Mouse (Mus musculus): ENCODE data around the gene Fam217b. TPM values are rescaled to one million over a fixed set of nuclear protein-coding genes. Genes with fewer than 3 reads are reported as not detected.

Gene Fam217b
- total RNA-seq, 1 experiment from 2014 or later: 5.7 TPM

DNA sequence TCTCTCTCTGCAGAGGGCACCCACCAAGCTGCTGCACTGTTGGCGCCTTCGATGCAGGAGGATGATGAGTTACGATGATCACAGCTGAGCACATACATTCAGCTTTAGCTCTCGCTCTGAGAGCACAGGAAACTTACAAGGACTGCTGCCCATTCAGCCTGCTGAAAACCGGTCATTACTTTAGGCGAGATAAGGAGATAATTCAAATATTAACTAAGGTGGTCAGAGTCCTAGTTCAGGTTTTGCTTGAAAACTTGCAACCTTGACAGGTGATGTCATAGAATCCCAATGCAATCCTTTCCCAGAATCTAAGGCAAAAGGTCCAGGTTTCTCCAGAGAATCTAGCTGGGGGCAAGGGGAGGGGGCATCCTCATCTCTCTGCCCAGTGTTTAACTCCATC, 15.1 kb downstream of the Fam217b start:
- no peak for ATAC-seq (replicated peaks in 1 of 2; ENCODE audit: insufficient read depth in 1 of 2, low FRiP score in 2 of 2, low TSS enrichment in 1 of 2, low read depth in 1 of 2, poor library complexity in 2 of 2, severe bottlenecking in 2 of 2)

DNA sequence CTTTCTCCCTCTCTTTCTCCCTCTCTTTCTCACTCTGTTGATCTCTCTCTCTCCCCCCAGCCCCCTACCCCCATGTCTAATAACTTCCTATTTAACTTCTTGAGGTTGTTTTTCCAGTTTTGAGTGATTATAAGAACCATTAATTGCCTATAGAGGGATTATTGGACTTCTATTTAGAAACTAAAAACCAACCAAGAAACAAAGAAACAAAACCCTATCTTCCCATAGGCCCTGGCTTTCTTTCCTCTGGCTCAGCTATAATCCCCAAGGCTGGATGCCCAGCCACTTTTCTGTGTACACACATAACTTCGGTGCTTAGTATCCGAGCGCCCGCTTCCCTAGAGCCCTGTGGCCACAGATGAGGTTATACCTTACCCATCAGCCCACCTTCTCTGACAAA, 15.9 kb downstream of the Fam217b start, which contains the start of gene Cdh26:
Gene Cdh26 (plus strand): TSS at position 301 of the 400 bp plus-strand sequence.
- no peak for ATAC-seq (replicated peaks in 1 of 2; ENCODE audit: insufficient read depth in 1 of 2, low FRiP score in 2 of 2, low TSS enrichment in 1 of 2, low read depth in 1 of 2, poor library complexity in 2 of 2, severe bottlenecking in 2 of 2)

DNA sequence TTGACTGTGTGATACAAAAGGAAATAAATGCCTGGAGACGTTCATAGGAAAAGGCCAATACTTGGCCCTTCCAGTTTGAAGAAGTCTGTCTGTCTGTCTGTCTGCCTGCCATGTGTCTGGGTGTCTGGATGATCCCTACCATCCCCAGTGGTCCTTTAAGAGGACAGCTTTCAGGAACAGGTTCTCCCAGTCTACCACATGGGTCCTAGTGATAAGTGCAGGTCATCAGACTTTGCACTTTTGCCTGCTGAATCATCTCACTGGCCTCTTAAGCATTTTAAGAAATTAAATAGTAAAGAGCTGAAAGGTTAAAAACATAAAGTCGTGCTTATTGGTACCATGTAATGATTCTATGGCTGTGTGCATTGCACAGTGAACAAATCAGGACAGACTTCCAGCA, 19.2 kb downstream of the Fam217b start:
- ATAC-seq (replicated peaks in 1 of 2; ENCODE audit: insufficient read depth in 1 of 2, low FRiP score in 2 of 2, low TSS enrichment in 1 of 2, low read depth in 1 of 2, poor library complexity in 2 of 2, severe bottlenecking in 2 of 2): no peak

DNA sequence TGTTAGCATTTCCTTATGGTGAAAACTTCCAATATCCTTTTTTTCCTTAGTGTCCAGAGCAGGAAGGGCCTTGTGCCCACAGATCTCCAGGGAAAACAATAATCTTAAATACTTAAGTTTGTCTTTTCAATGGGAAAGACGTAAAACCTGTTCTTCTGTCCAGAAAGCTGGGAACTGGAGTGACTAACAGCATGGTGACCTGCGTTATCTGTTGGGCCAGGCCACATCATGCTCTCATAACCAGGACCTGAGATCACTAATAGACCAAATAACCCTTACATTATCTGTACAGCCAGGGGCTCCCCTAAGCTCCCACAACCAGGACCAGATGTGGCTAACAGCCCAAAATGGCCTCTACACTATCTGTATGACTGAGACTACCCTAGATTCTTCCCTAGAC, 19.6 kb downstream of the Fam217b start:
- ATAC-seq (replicated peaks in 1 of 2; ENCODE audit: insufficient read depth in 1 of 2, low FRiP score in 2 of 2, low TSS enrichment in 1 of 2, low read depth in 1 of 2, poor library complexity in 2 of 2, severe bottlenecking in 2 of 2): no peak

DNA sequence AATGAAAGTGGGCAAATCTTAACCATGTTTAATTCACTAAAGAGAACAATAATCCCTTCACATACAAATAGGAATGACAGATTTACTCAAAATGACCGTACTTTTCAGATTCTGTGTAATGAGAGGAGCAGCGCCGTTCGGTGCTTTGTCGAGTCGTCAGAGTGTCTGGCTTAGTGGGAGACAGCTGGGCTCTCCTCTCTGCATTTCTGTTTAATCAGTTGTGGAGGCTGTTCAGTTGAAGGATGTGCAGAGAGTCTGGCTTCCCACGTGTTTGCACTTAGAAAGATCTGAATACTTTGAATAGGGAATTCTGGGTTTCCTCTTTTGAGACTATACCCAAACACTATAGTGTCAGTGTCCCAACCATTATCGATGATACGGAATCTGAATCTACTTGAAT, 23.0 kb downstream of the Fam217b start:
- no peak for ATAC-seq (replicated peaks in 1 of 2; ENCODE audit: insufficient read depth in 1 of 2, low FRiP score in 2 of 2, low TSS enrichment in 1 of 2, low read depth in 1 of 2, poor library complexity in 2 of 2, severe bottlenecking in 2 of 2)

DNA sequence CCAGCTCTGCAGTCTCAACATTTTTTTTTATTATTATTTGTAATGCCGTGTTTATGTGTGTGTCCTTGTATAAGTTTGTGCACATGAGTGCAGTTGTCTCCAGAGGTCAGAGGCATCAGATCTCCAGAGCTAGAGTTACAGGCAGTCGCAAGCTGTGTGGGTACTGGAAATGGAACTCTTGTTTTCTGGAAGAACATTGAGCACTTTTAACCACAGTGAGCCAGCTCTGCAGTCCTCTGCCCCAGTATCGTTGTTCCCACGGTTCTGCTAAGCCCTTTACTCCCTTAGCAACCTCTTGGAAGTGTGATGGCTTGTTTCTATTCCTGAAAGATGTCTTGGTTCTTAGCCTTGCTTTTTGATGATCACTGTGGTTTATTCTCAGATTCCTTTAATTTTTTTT, 35.1 kb downstream of the Fam217b start:
- no peak for ATAC-seq (replicated peaks in 1 of 2; ENCODE audit: insufficient read depth in 1 of 2, low FRiP score in 2 of 2, low TSS enrichment in 1 of 2, low read depth in 1 of 2, poor library complexity in 2 of 2, severe bottlenecking in 2 of 2)

DNA sequence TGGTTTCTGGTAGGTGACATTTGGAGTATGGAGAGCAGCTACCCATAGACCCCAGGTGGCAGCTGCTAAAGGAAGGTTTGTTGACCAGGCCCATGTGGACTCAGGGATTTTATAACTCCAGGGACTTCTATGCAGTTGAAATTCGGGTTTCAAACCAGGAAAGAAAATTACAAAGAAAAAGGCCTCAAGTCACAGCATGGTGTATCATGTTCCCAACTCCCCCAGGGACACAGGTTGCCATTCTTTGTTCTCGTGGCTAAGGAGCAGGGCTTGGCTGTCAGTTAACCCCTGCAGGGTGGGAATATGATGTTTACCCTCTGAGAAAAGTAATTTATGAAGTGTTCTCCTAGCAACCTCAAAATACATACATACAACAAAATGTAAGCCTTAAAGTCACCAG, 35.9 kb downstream of the Fam217b start:
- ATAC-seq (replicated peaks in 1 of 2; ENCODE audit: insufficient read depth in 1 of 2, low FRiP score in 2 of 2, low TSS enrichment in 1 of 2, low read depth in 1 of 2, poor library complexity in 2 of 2, severe bottlenecking in 2 of 2): no peak

DNA sequence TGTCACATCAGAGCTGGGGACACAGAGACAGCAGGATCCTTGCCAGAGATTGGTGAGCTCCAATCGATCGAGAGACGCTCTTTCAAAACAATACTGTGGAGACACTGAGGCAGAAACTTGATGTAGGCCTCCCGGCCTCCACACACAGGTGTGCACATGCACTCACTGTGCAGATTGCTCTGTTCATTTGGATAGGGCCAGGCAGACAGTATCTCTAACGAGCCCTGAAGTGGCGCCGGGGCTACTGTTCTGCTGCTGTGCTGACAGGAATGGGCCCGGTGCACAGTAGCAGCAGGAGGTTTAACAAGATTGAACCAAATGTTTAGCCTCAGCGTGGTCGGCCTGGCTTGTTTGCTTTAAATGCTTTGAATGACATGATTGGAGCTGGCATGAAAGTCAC, 36.6 kb downstream of the Fam217b start:
- no peak for ATAC-seq (replicated peaks in 1 of 2; ENCODE audit: insufficient read depth in 1 of 2, low FRiP score in 2 of 2, low TSS enrichment in 1 of 2, low read depth in 1 of 2, poor library complexity in 2 of 2, severe bottlenecking in 2 of 2)

DNA sequence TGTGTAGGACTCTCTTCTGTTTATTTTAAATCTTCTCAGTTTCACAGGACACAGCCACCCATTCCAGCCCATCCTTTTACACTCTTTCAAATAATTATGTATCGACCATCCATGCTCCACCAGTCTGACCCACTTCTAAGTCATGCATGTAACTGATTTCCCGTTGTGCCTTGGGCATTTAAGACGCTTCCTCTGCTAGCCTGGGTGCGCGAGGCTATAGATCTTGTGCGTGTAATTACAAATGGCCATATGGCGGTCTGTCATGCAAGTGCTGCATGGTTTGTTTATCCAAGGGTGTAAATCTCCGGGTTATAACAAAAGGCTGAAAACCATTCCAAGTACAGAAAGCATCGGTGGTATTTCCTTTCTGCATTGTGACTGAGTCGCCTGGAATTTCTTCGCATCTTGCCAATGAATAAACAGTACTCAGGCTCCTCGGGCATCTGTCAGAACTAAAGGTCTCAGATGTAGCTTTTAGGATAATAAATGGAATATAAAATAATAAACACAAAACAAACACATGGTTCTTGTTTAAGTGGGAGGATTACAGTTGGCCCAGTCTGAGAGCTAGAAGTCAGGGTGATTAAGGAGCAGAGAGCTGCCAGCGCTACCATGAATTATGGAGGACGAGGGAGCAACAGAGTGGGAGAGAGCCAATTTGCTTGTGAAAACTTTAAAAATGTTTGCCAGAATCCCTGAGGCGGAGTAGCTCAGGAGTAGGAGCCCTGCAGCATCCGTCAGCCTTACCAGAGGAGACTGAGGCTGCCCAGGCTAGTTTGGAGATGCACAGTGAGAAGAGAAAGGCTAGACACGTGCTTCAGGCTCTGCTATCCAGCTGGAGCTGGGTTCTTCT, 40.6 kb downstream of the Fam217b start:
- no peak for ATAC-seq (replicated peaks in 1 of 2; ENCODE audit: insufficient read depth in 1 of 2, low FRiP score in 2 of 2, low TSS enrichment in 1 of 2, low read depth in 1 of 2, poor library complexity in 2 of 2, severe bottlenecking in 2 of 2)

DNA sequence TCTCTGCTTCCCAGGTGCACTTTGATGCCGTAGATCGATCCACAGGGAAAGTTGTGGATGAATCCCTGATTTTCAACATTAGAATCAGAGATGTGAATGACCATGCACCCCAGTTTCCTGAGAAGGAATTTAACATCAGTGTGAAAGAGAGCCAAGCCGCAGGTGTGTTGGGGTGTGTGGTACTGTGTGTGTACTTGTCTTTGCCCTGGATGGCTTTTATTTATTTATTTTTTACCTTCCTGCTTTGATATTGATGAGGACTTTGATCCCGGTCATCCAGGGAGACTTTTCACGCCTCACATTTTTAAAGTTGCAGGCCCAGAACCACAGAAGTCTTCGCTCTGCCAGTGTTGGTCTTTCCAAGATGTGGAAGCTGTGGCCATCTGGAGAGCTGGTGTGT, 43.1 kb downstream of the Fam217b start:
- no peak for ATAC-seq (replicated peaks in 1 of 2; ENCODE audit: insufficient read depth in 1 of 2, low FRiP score in 2 of 2, low TSS enrichment in 1 of 2, low read depth in 1 of 2, poor library complexity in 2 of 2, severe bottlenecking in 2 of 2)

DNA sequence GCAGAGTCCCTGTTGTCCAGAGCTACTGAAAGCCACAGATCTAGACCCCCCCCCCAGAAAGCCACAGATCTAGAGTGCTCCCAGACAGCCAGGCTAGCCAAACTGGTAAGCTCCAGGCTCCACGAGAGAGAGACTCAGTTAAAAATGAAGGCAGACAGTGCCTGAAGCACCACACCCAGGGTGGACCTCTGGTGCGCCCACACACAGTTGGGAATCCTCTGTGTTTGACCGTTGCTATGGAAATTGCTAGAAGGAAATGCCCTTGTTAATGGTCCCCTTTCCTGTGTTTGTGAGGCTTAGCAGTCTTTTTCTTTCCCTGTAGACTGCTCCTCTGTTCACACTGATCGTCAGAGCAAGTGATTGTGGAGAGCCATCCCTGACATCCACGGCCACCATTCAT, 46.0 kb downstream of the Fam217b start:
- ATAC-seq (replicated peaks in 1 of 2; ENCODE audit: insufficient read depth in 1 of 2, low FRiP score in 2 of 2, low TSS enrichment in 1 of 2, low read depth in 1 of 2, poor library complexity in 2 of 2, severe bottlenecking in 2 of 2): no peak

DNA sequence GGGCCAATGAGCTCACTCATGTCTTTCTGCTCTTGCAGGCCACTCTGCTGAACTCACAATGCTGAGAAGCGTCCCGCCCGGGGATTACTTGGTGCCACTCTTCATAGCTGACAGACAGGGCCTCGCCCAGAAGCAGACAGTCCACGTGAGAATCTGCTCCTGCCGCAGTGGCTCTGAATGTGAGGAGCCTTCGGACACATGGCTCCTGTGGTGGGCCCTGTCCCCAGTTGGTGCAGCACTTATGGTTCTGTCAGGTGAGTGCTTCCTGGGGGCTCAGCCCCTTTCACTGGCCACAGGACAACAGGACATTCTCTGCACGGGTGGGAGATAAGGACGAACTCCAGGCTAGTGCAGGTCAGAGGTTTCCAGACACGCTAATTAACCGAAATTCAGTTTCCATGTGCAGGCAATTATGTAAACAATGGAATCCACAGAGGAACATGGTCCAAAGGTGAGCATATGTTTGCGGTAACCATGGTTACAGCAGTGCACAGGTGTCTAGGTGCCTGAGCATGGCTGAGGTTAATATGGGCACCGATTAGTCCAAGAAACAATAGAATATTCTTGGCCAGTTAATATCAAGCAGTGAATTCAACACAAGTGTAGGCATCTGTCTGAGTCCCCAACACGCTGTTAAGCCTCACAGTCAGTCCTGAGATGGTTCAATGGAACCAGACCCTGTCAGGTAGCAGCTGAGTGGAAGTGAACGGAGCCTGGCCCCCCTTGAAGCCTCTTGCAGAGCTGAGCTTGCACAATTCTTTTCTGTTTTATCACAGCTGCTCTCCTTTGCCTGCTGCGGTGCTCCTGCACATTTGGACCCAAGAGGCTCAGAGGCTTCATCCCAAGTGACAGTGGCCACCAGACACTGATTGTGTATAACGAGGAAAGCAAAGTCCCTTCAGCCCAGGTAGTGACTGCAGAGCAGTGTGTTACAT, 57.5 kb downstream of the Fam217b start:
- ATAC-seq (replicated peaks in 1 of 2; ENCODE audit: insufficient read depth in 1 of 2, low FRiP score in 2 of 2, low TSS enrichment in 1 of 2, low read depth in 1 of 2, poor library complexity in 2 of 2, severe bottlenecking in 2 of 2): no peak

DNA sequence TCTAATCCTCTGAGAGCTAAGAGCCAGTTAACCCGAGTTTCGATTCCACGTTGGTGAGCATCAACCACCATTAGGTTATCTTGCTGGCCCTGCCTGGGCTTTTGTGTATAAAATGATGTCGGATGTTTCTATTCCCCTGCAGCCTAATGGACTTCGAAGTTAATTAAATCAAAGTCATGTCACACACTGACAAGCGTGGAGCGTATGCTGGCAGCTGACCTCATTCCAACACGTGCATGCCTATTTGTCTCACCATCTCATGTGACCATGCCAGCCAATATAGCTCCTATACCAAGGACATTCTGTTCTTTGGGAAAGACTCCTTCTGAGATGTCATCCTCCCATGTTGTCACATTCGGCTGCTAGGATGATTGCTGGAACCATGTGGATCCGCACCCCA, 59.6 kb downstream of the Fam217b start:
- no peak for ATAC-seq (replicated peaks in 1 of 2; ENCODE audit: insufficient read depth in 1 of 2, low FRiP score in 2 of 2, low TSS enrichment in 1 of 2, low read depth in 1 of 2, poor library complexity in 2 of 2, severe bottlenecking in 2 of 2)

Other genes with a start within 250 kb of the Fam217b start
- 0.31 and 0.74 TPM in 2 replicates for gene Sycp2, start 6.8 kb upstream of the Fam217b start, total RNA-seq (2017)
- 3.5 and 7.1 TPM in 2 replicates for gene Ppp1r3d, start 52 bp upstream of the Fam217b start, total RNA-seq (2017)
- gene Cdh26, start 16.0 kb downstream of the Fam217b start, total RNA-seq (2017): not detected in 2 replicates

Measured in hematopoietic stem cell, adult 5-6 weeks (primary cell).